Mouse (Mus musculus) small intestine, adult 2 months (tissue): ENCODE measurements around the gene Slc15a2.

Source experiments
- CTCF ChIP-seq: fragments of 200-500 bp; IDR thresholded peaks from 2 replicates; pipeline ENCODE4 v1.5.1; 2012; ENCODE audit warnings: low read depth, mild to moderate bottlenecking, control low read depth, inconsistent platforms, low read length, moderate library complexity, mixed read lengths; ENCODE audit not compliant: insufficient replicate concordance, insufficient read length; ENCODE audit errors: extremely low read depth
- POLR2A ChIP-seq: fragments of 200-500 bp; IDR thresholded peaks from 2 replicates; pipeline ENCODE4 v1.6.1; 2012; ENCODE audit warnings: low read depth, mild to moderate bottlenecking, control low read depth, inconsistent platforms, low read length, moderate library complexity

GRCm38 (mm10) chr16:36775658-36776057 lies 9.1 kb downstream of the Slc15a2 start:
- TF ChIP-seq CTCF (no peak), POLR2A (no peak)
